Mouse (Mus musculus) MEL (cell line): ENCODE results near the gene Dpf3. TPM values are rescaled to one million over a fixed set of nuclear protein-coding genes. Genes with fewer than 3 reads are reported as not detected.

Experiments used
- DNase-seq: peaks from one replicate; pipeline ENCODE4 v3.0.0; 2011; ENCODE audit warnings: low read depth, low spot score
- H3K27ac ChIP-seq: 2 replicates; pipeline ENCODE4 v1.5.1; 2012; ENCODE audit warnings: low read depth, mild to moderate bottlenecking, control low read depth, low read length, moderate library complexity; ENCODE audit not compliant: control insufficient read depth
- H3K27me3 ChIP-seq, 2 experiments: fragments of 150-350 bp in 1 of 2; sonication (generic) in 1 of 2; 2 replicates each; pipeline ENCODE4 v1.6.1; 2012; ENCODE audit warnings: low read length in 2 of 2, mild to moderate bottlenecking in 2 of 2, improper control_type of control experiment in 1 of 2, moderate library complexity in 1 of 2; ENCODE audit not compliant: insufficient read depth in 2 of 2, control insufficient read depth in 1 of 2
- H3K36me3 ChIP-seq, 2 experiments: 2 replicates each; pipeline ENCODE4 v1.6.1; 2012 to 2014; ENCODE audit warnings: low read length in 2 of 2, improper control_type of control experiment in 1 of 2, inconsistent platforms in 1 of 2, mild to moderate bottlenecking in 1 of 2; ENCODE audit not compliant: insufficient read depth in 2 of 2, control insufficient read depth in 1 of 2
- H3K4me1 ChIP-seq, 2 experiments: fragments of 150-350 bp in 1 of 2; sonication (generic) in 1 of 2; 2 replicates each; pipeline ENCODE4 v1.6.1; 2012; ENCODE audit warnings: low read length in 2 of 2, improper control_type of control experiment in 1 of 2, mild to moderate bottlenecking in 1 of 2; ENCODE audit not compliant: insufficient read depth in 2 of 2, control insufficient read depth in 1 of 2
- H3K4me3 ChIP-seq, 2 experiments: fragments of 150-350 bp in 1 of 2; sonication (generic) in 1 of 2; 2 replicates each; pipeline ENCODE4 v1.5.1; 2012; ENCODE audit warnings: low read depth in 2 of 2, low read length in 2 of 2, mild to moderate bottlenecking in 2 of 2, moderate library complexity in 2 of 2, control low read depth in 1 of 2, improper control_type of control experiment in 1 of 2; ENCODE audit not compliant: control insufficient read depth in 1 of 2, insufficient read depth in 1 of 2
- H3K79me2 ChIP-seq: 2 replicates; pipeline ENCODE4 v1.6.1; 2012; ENCODE audit warnings: mild to moderate bottlenecking, low read length, moderate library complexity; ENCODE audit not compliant: control insufficient read depth, poor library complexity, insufficient read depth
- H3K9ac ChIP-seq: 2 replicates; pipeline ENCODE4 v1.6.1; 2012; ENCODE audit warnings: low read depth, mild to moderate bottlenecking, control low read depth, low read length, moderate library complexity; ENCODE audit not compliant: control insufficient read depth, poor library complexity, severe bottlenecking
- H3K9me3 ChIP-seq: fragments of 150-350 bp; sonication (generic); replicated peaks from 2 replicates; pipeline ENCODE4 v1.6.1; 2012; ENCODE audit warnings: mild to moderate bottlenecking, low read length, improper control_type of control experiment, moderate library complexity; ENCODE audit not compliant: insufficient read depth
- CHD1 ChIP-seq: IDR thresholded peaks from 2 replicates; pipeline ENCODE4 v1.6.1; 2012; ENCODE audit warnings: low read depth, mild to moderate bottlenecking, inconsistent platforms, low read length, improper control_type of control experiment
- CHD2 ChIP-seq: IDR thresholded peaks from 2 replicates; pipeline ENCODE4 v1.6.1; 2011; ENCODE audit warnings: low read length, improper control_type of control experiment
- CTCF ChIP-seq, 3 experiments: IDR thresholded peaks in 2 of 3; conservative IDR thresholded peaks in 1 of 3; 2 replicates each; pipeline ENCODE4 v1.5.1; 2011 to 2012; ENCODE audit warnings: low read length in 3 of 3, low read depth in 2 of 3, mild to moderate bottlenecking in 2 of 3, improper control_type of control experiment in 1 of 3, inconsistent platforms in 1 of 3, mixed read lengths in 1 of 3, moderate library complexity in 1 of 3; ENCODE audit not compliant: control insufficient read depth in 1 of 3, insufficient read depth in 1 of 3, poor library complexity in 1 of 3, severe bottlenecking in 1 of 3
- E2F4 ChIP-seq: IDR thresholded peaks from 2 replicates; pipeline ENCODE4 v1.6.1; 2011; ENCODE audit warnings: low read depth, low read length, improper control_type of control experiment, borderline replicate concordance
- ELF1 ChIP-seq: IDR thresholded peaks from 2 replicates; pipeline ENCODE4 v1.6.1; 2014; ENCODE audit warnings: low read depth, mild to moderate bottlenecking, inconsistent platforms, low read length, improper control_type of control experiment, moderate library complexity
- EP300 ChIP-seq, 2 experiments: IDR thresholded peaks; 2 replicates each; pipeline ENCODE4 v1.6.1; 2011; ENCODE audit warnings: improper control_type of control experiment in 2 of 2, low read length in 2 of 2, low read depth in 1 of 2, mild to moderate bottlenecking in 1 of 2
- ETS1 ChIP-seq: IDR thresholded peaks from 2 replicates; pipeline ENCODE4 v1.6.1; 2012; ENCODE audit warnings: low read depth, mild to moderate bottlenecking, inconsistent platforms, low read length, improper control_type of control experiment, moderate library complexity
- GABPA ChIP-seq: IDR thresholded peaks from 2 replicates; pipeline ENCODE4 v1.6.1; 2012; ENCODE audit warnings: low read depth, mild to moderate bottlenecking, inconsistent platforms, low read length, improper control_type of control experiment, moderate library complexity
- GATA1 ChIP-seq: IDR thresholded peaks from 2 replicates; pipeline ENCODE4 v1.6.1; 2011; ENCODE audit warnings: low read depth, low read length, improper control_type of control experiment
- HCFC1 ChIP-seq: IDR thresholded peaks from 2 replicates; pipeline ENCODE4 v1.6.1; 2012; ENCODE audit warnings: low read depth, mild to moderate bottlenecking, inconsistent platforms, low read length, improper control_type of control experiment, moderate library complexity
- JUND ChIP-seq: IDR thresholded peaks from 2 replicates; pipeline ENCODE4 v1.6.1; 2011; ENCODE audit warnings: low read depth, mild to moderate bottlenecking, improper control_type of control experiment, low read length
- MAFK ChIP-seq: IDR thresholded peaks from 2 replicates; pipeline ENCODE4 v1.6.1; 2011; ENCODE audit warnings: low read depth, mild to moderate bottlenecking, low read length, improper control_type of control experiment, borderline replicate concordance
- MAX ChIP-seq: IDR thresholded peaks from 2 replicates; pipeline ENCODE4 v1.6.1; 2011; ENCODE audit warnings: low read length, improper control_type of control experiment
- MAZ ChIP-seq: IDR thresholded peaks from 2 replicates; pipeline ENCODE4 v1.6.1; 2012; ENCODE audit warnings: low read depth, mild to moderate bottlenecking, inconsistent platforms, low read length, improper control_type of control experiment
- MEF2A ChIP-seq: IDR thresholded peaks from 2 replicates; pipeline ENCODE4 v1.6.1; 2014; ENCODE audit warnings: low read depth, mild to moderate bottlenecking, inconsistent platforms, low read length, improper control_type of control experiment; ENCODE audit not compliant: poor library complexity, insufficient replicate concordance, severe bottlenecking; ENCODE audit errors: extremely low read depth
- MXI1 ChIP-seq: IDR thresholded peaks from 2 replicates; pipeline ENCODE4 v1.6.1; 2011; ENCODE audit warnings: mild to moderate bottlenecking, low read depth, low read length, improper control_type of control experiment
- MYB ChIP-seq: IDR thresholded peaks from 2 replicates; pipeline ENCODE4 v1.6.1; 2011; ENCODE audit warnings: mild to moderate bottlenecking, low read depth, low read length, improper control_type of control experiment
- MYC ChIP-seq: IDR thresholded peaks from 2 replicates; pipeline ENCODE4 v1.6.1; 2011; ENCODE audit warnings: low read depth, mild to moderate bottlenecking, low read length, improper control_type of control experiment, moderate library complexity
- NELFE ChIP-seq: IDR thresholded peaks from 2 replicates; pipeline ENCODE4 v1.6.1; 2011; ENCODE audit warnings: low read depth, low read length, improper control_type of control experiment
- NRF1 ChIP-seq: IDR thresholded peaks from 2 replicates; pipeline ENCODE4 v1.6.1; 2014; ENCODE audit warnings: low read depth, mild to moderate bottlenecking, inconsistent platforms, low read length, improper control_type of control experiment, moderate library complexity; ENCODE audit not compliant: poor library complexity, insufficient read depth, severe bottlenecking
- POLR2A ChIP-seq, 2 experiments: IDR thresholded peaks; 2 replicates each; pipeline ENCODE4 v1.6.1; 2011 to 2012; ENCODE audit warnings: low read length in 2 of 2, mild to moderate bottlenecking in 2 of 2, control low read depth in 1 of 2, improper control_type of control experiment in 1 of 2, low read depth in 1 of 2, moderate library complexity in 1 of 2; ENCODE audit not compliant: control insufficient read depth in 1 of 2, insufficient read depth in 1 of 2, poor library complexity in 1 of 2
- POLR2AphosphoS2 ChIP-seq: IDR thresholded peaks from 2 replicates; pipeline ENCODE4 v1.6.1; 2011; ENCODE audit warnings: low read length, improper control_type of control experiment
- POLR2AphosphoS5 ChIP-seq: IDR thresholded peaks from 2 replicates; pipeline ENCODE4 v1.6.1; 2012; ENCODE audit warnings: low read depth, borderline replicate concordance, mild to moderate bottlenecking, inconsistent platforms, low read length, moderate library complexity, mixed read lengths
- RAD21 ChIP-seq: IDR thresholded peaks from 2 replicates; pipeline ENCODE4 v1.6.1; 2011; ENCODE audit warnings: mild to moderate bottlenecking, low read depth, low read length, improper control_type of control experiment
- RCOR1 ChIP-seq: IDR thresholded peaks from 2 replicates; pipeline ENCODE4 v1.6.1; 2012; ENCODE audit warnings: low read depth, mild to moderate bottlenecking, inconsistent platforms, low read length, improper control_type of control experiment
- SIN3A ChIP-seq: IDR thresholded peaks from 2 replicates; pipeline ENCODE4 v1.6.1; 2012; ENCODE audit warnings: low read length, improper control_type of control experiment, inconsistent platforms
- SMC3 ChIP-seq: IDR thresholded peaks from 2 replicates; pipeline ENCODE4 v1.6.1; 2011; ENCODE audit warnings: low read depth, low read length, improper control_type of control experiment
- TAL1 ChIP-seq: IDR thresholded peaks from 2 replicates; pipeline ENCODE4 v1.6.1; 2012; ENCODE audit warnings: mild to moderate bottlenecking, inconsistent platforms, low read length, moderate library complexity, mixed read lengths
- TCF12 ChIP-seq: IDR thresholded peaks from 2 replicates; pipeline ENCODE4 v1.6.1; 2014; ENCODE audit warnings: low read depth, mild to moderate bottlenecking, inconsistent platforms, low read length, improper control_type of control experiment, moderate library complexity
- UBTF ChIP-seq: IDR thresholded peaks from 2 replicates; pipeline ENCODE4 v1.6.1; 2012; ENCODE audit warnings: low read depth, mild to moderate bottlenecking, inconsistent platforms, low read length, improper control_type of control experiment, moderate library complexity, borderline replicate concordance; ENCODE audit not compliant: insufficient read depth
- USF1 ChIP-seq: IDR thresholded peaks from 2 replicates; pipeline ENCODE4 v1.6.1; 2014; ENCODE audit warnings: low read depth, mild to moderate bottlenecking, inconsistent platforms, low read length, improper control_type of control experiment, moderate library complexity
- USF2 ChIP-seq, 2 experiments: IDR thresholded peaks; 2 replicates each; pipeline ENCODE4 v1.6.1; 2011 to 2012; ENCODE audit warnings: improper control_type of control experiment in 2 of 2, low read length in 2 of 2, borderline replicate concordance in 1 of 2, inconsistent platforms in 1 of 2, low read depth in 1 of 2, mild to moderate bottlenecking in 1 of 2; ENCODE audit not compliant: insufficient read depth in 1 of 2
- ZC3H11A ChIP-seq: IDR thresholded peaks from 2 replicates; pipeline ENCODE4 v1.6.1; 2012; ENCODE audit warnings: low read depth, mild to moderate bottlenecking, inconsistent platforms, low read length, improper control_type of control experiment
- ZKSCAN1 ChIP-seq: IDR thresholded peaks from 2 replicates; pipeline ENCODE4 v1.6.1; 2012; ENCODE audit warnings: low read depth, mild to moderate bottlenecking, inconsistent platforms, low read length, improper control_type of control experiment, moderate library complexity
- ZMIZ1 ChIP-seq: IDR thresholded peaks from 2 replicates; pipeline ENCODE4 v1.6.1; 2012; ENCODE audit warnings: low read depth, mild to moderate bottlenecking, inconsistent platforms, low read length, improper control_type of control experiment, moderate library complexity
- ZNF384 ChIP-seq: IDR thresholded peaks from 2 replicates; pipeline ENCODE4 v1.6.1; 2012; ENCODE audit warnings: low read depth, mild to moderate bottlenecking, inconsistent platforms, low read length, improper control_type of control experiment
- polyA plus RNA-seq, 2 experiments: library from polyadenylated mRNA; stranded (reverse) in 1 of 2; unstranded in 1 of 2; fragments of >175 nt in 1 of 2; fragments of >200 nt in 1 of 2; gene quantifications; 2 replicates each; pipeline versions ENCODE4 v1.2.1 to v1.2.4; 2012; ENCODE audit warnings: low replicate concordance in 2 of 2, low read depth in 1 of 2; ENCODE audit not compliant: insufficient read length in 2 of 2, insufficient read depth in 1 of 2, missing spikeins in 1 of 2
- total RNA-seq: library from RNA; depleted of rRNA; stranded (reverse); fragments of 300-350 nt; gene quantifications from 2 replicates; pipeline ENCODE4 v1.2.3, GENCODE M21; 2012; rRNA removed

Gene Dpf3
- total RNA-seq (3.2 and 4.2 TPM in 2 replicates), polyA plus RNA-seq (1 to 10 TPM in 1 of 2 experiments, not detected in 1; 6.8 TPM)

- peak; percentile 99 for DNase-seq
- H3K9ac ChIP-seq: peak within 1 kb of the TSS; percentile 82
- no peaks in the 10 kb centered on the region; the same call in 1 of the 2 replicates for H3K79me2 ChIP-seq
- H3K9me3 ChIP-seq: no peaks in the 10 kb centered on the region
- H3K36me3 ChIP-seq: no peaks in the 10 kb centered on the region; a peak in 1 of 4 replicates
- peaks cover 0 to 14% of the 10 kb centered on the region in 2 experiments; a peak in 1 of 4 replicates for H3K4me1 ChIP-seq
- H3K27me3 ChIP-seq: no peaks in the 10 kb centered on the region
- peak within 1 kb of the TSS; percentile 69 to 86 for H3K4me3 ChIP-seq
- H3K27ac ChIP-seq: peak within 1 kb of the TSS; percentile 85
- no peak for TF ChIP-seq SMC3
- peak in 1 of 2 experiments; percentile 60; a peak in 2 of 4 replicates for TF ChIP-seq POLR2A (IDR thresholded peaks at IDR 0.05; ENCODE audit: control insufficient read depth in 1 of 2, insufficient read depth in 1 of 2, low read depth in 1 of 2, low read length in 2 of 2, poor library complexity in 1 of 2)
- no peak for TF ChIP-seq CHD1
- no peak for TF ChIP-seq EP300 (IDR thresholded peaks at IDR 0.05; ENCODE audit: low read depth in 1 of 2, low read length in 2 of 2)
- TF ChIP-seq RCOR1: no peak
- no peak for TF ChIP-seq GATA1
- no peak for TF ChIP-seq CTCF (IDR thresholded peaks at IDR 0.05 in 2 of 3, conservative IDR thresholded peaks at IDR 0.05 in 1 of 3; ENCODE audit: control insufficient read depth in 1 of 3, insufficient read depth in 1 of 3, low read depth in 2 of 3, low read length in 3 of 3, poor library complexity in 1 of 3, severe bottlenecking in 1 of 3)
- no peak; the same call in 1 of the 2 replicates for TF ChIP-seq NELFE
- TF ChIP-seq TCF12: 0 out of 2 replicates have a peak, but pooled peaks have one; percentile 13
- TF ChIP-seq ELF1: no peak
- 0 out of 2 replicates have a peak, but pooled peaks have one; percentile 39 for TF ChIP-seq NRF1
- no peak for TF ChIP-seq RAD21
- TF ChIP-seq USF2 (IDR thresholded peaks at IDR 0.05; ENCODE audit: borderline replicate concordance in 1 of 2, insufficient read depth in 1 of 2, low read depth in 1 of 2, low read length in 2 of 2): no peak
- TF ChIP-seq JUND: no peak
- TF ChIP-seq MAX: no peak
- TF ChIP-seq HCFC1: 0 out of 2 replicates have a peak, but pooled peaks have one; percentile 46
- no peak for TF ChIP-seq GABPA
- TF ChIP-seq POLR2AphosphoS5: no peak
- TF ChIP-seq MAFK: no peak
- no peak for TF ChIP-seq MEF2A
- TF ChIP-seq MXI1: peak; percentile 60
- no peak for TF ChIP-seq ZC3H11A
- TF ChIP-seq USF1: no peak
- no peak for TF ChIP-seq ZMIZ1
- no peak for TF ChIP-seq MYB
- no peak for TF ChIP-seq ZKSCAN1
- 0 out of 2 replicates have a peak, but pooled peaks have one; percentile 30 for TF ChIP-seq MYC
- no peak for TF ChIP-seq ETS1
- no peak for TF ChIP-seq CHD2
- TF ChIP-seq POLR2AphosphoS2: no peak
- TF ChIP-seq UBTF: no peak
- TF ChIP-seq ZNF384: peak; percentile 57
- no peak for TF ChIP-seq E2F4
- TF ChIP-seq MAZ: 0 out of 2 replicates have a peak, but pooled peaks have one; percentile 30
- TF ChIP-seq TAL1: no peak
- TF ChIP-seq SIN3A: peak; percentile 71
These were observed at the start of gene Dpf3 for GRCm38 (mm10) chr12:83487476-83487991. Dpf3 (minus strand) TSS chr12:83487716.
